Mouse (Mus musculus) intestine, postnatal 0 days (tissue): ENCODE measurements around the gene Rab12. TPM values are rescaled to one million over a fixed set of nuclear protein-coding genes. Genes with fewer than 3 reads are reported as not detected.

Experiments used
- ATAC-seq: fragments of 200-750 bp; cut with Nextera tagmentation; 2 replicates; pipeline ENCODE4 v1.8.0; 2017; ENCODE audit warnings: mild to moderate bottlenecking, moderate TSS enrichment, moderate library complexity
- H3K27ac ChIP-seq: fragments of 300-500 bp; sonication (generic); 2 replicates; pipeline ENCODE4 v1.5.1; 2014; ENCODE audit warnings: mild to moderate bottlenecking, low read depth, low read length, moderate library complexity
- H3K27me3 ChIP-seq: fragments of 300-500 bp; sonication (generic); replicated peaks from 2 replicates; pipeline ENCODE4 v1.6.1; 2014; ENCODE audit warnings: low read length, mixed read lengths; ENCODE audit not compliant: control insufficient read depth, insufficient read depth
- H3K36me3 ChIP-seq: fragments of 300-500 bp; sonication (generic); 2 replicates; pipeline ENCODE4 v1.6.1; 2014; ENCODE audit warnings: mild to moderate bottlenecking, moderate library complexity; ENCODE audit not compliant: control insufficient read depth, insufficient read depth
- H3K4me1 ChIP-seq: fragments of 300-500 bp; sonication (generic); replicated peaks from 2 replicates; pipeline ENCODE4 v1.6.1; 2014; ENCODE audit warnings: antibody characterized with exemption, low read length, mixed read lengths; ENCODE audit not compliant: control insufficient read depth, insufficient read depth
- H3K4me2 ChIP-seq: fragments of 300-500 bp; sonication (generic); replicated peaks from 2 replicates; pipeline ENCODE4 v1.6.1; 2014; ENCODE audit warnings: low read depth, mild to moderate bottlenecking, moderate library complexity
- H3K4me3 ChIP-seq: fragments of 300-500 bp; sonication (generic); 2 replicates; pipeline ENCODE4 v1.5.1; 2014; ENCODE audit warnings: low read depth, low read length
- H3K9ac ChIP-seq: fragments of 300-500 bp; sonication (generic); 2 replicates; pipeline ENCODE4 v1.6.1; 2014; ENCODE audit warnings: mild to moderate bottlenecking, low read depth, low read length
- H3K9me3 ChIP-seq: fragments of 300-500 bp; sonication (generic); 2 replicates; pipeline ENCODE4 v1.6.1; 2016; ENCODE audit warnings: mixed run types; ENCODE audit not compliant: control insufficient read depth
- CTCF ChIP-seq: sonication (generic); IDR thresholded peaks from 2 replicates; pipeline ENCODE4 v1.5.1; 2016; ENCODE audit warnings: low read depth, mild to moderate bottlenecking, control low read depth, antibody characterized with exemption, moderate library complexity
- WGBS: fragments of 180-500 bp; shearing (Covaris S2); extraction: QIAGEN DNeasy Blood & Tissue Kit; methylation state at CpG from one replicate; pipeline ENCODE4 v1.1.7; 2014; 5-methylcytosine and 5-hydroxymethylcytosine counted together
- polyA plus RNA-seq: library from polyadenylated mRNA; unstranded; fragments of >200 nt; fragmentation: Nextera tagmentation; extraction: Ambion mirVana; gene quantifications from 2 replicates; pipeline ENCODE4 v1.2.1, GENCODE M21; 2015

Gene Rab12
- polyA plus RNA-seq, 1 experiment from 2014 or later: 20.1 TPM

GRCm38 (mm10) chr17:66446196-66447006 is 73.1 kb downstream of the Rab12 start:
- Histone ChIP-seq H3K4me2 (peak overlapping the region; percentile 97), H3K27ac (no peak overlapping the region), H3K27me3 (peaks cover 36% of the 10 kb centered on the region), H3K9me3 (no peaks in the 10 kb centered on the region), H3K36me3 (no peaks in the 10 kb centered on the region), H3K4me3 (no peak overlapping the region), H3K4me1 (no peaks in the 10 kb centered on the region), H3K9ac (no peak overlapping the region)
- WGBS: 61% methylated on average over 7 of the region's 7 CpGs
- no peak for ATAC-seq
- no peak for TF ChIP-seq CTCF

Other genes with a start within 250 kb of the Rab12 start
- 1.5 and 1.9 TPM in 2 replicates for gene Mtcl1, start 70.0 kb downstream of the Rab12 start, polyA plus RNA-seq
- gene Themis3, start 74.9 kb upstream of the Rab12 start, polyA plus RNA-seq: 25.7 and 30.6 TPM in 2 replicates